Mouse (Mus musculus): ENCODE data around the gene Dlgap3. TPM values are rescaled to one million over a fixed set of nuclear protein-coding genes. Genes with fewer than 3 reads are reported as not detected.
A peak's percentile ranks its signal among the peaks of the same experiment; 100 is the strongest.

Gene Dlgap3
- polyA plus RNA-seq, 1 experiment from 2014 or later, result 5.4 TPM

- H3K27me3 ChIP-seq, result peaks cover 33% of the 10 kb centered on the region
- no peaks in the 10 kb centered on the region for H3K9me3 ChIP-seq (replicated peaks)
- H3K36me3 ChIP-seq (ENCODE audit: poor library complexity, severe bottlenecking), result 0 out of 2 replicates have a peak, but pooled peaks cover 4% of the 10 kb centered on the region
- H3K4me2 ChIP-seq, result peak overlapping the region; percentile 44
- 0 out of 2 replicates have a peak overlapping the region, but pooled peaks have one; percentile 6 for H3K9ac ChIP-seq
- H3K4me3 ChIP-seq, result 0 out of 2 replicates have a peak overlapping the region, but pooled peaks have one; percentile 4
- peaks cover 41% of the 10 kb centered on the region for H3K4me1 ChIP-seq
- 14% methylated on average over 19 of the region's 19 CpGs for WGBS
- ATAC-seq, result no peak
- no peak overlapping the region for H3K27ac ChIP-seq
Measured at GRCm38 (mm10) chr4:127224444-127225100, 55.6 kb downstream of the Dlgap3 start.

GRCm38 (mm10) chr4:127226067-127226466 is 57.1 kb downstream of the Dlgap3 start:
- H3K4me3 ChIP-seq, result no peak overlapping the region
- peak overlapping the region; percentile 80; the same call in 1 of the 2 replicates for H3K27ac ChIP-seq
- H3K4me1 ChIP-seq, result peaks cover 43% of the 10 kb centered on the region
- peaks cover 33% of the 10 kb centered on the region for H3K27me3 ChIP-seq
- no peak for ATAC-seq
- no peak overlapping the region for H3K4me2 ChIP-seq
- WGBS, result 57% methylated on average over 4 of the region's 4 CpGs
- H3K36me3 ChIP-seq (ENCODE audit: poor library complexity, severe bottlenecking), result 0 out of 2 replicates have a peak, but pooled peaks cover 4% of the 10 kb centered on the region
- no peaks in the 10 kb centered on the region for H3K9me3 ChIP-seq (replicated peaks)
- no peak overlapping the region for H3K9ac ChIP-seq

GRCm38 (mm10) chr4:127227051-127227673 is 58.2 kb downstream of the Dlgap3 start:
- H3K9ac ChIP-seq, result no peak overlapping the region
- no peak overlapping the region for H3K4me3 ChIP-seq
- H3K4me1 ChIP-seq, result peaks cover 52% of the 10 kb centered on the region
- peak overlapping the region; percentile 80 for H3K27ac ChIP-seq
- WGBS, result 6% methylated on average over 17 of the region's 17 CpGs
- peaks cover 33% of the 10 kb centered on the region for H3K27me3 ChIP-seq
- H3K4me2 ChIP-seq, result peak overlapping the region; percentile 47
- H3K9me3 ChIP-seq (replicated peaks), result no peaks in the 10 kb centered on the region
- no peaks in the 10 kb centered on the region for H3K36me3 ChIP-seq (ENCODE audit: poor library complexity, severe bottlenecking)
- peak; percentile 86 for ATAC-seq

- Histone ChIP-seq H3K4me2 (peak overlapping the region; percentile 41), H3K27ac (peak overlapping the region; percentile 90), H3K4me1 (peaks cover 51% of the 10 kb centered on the region), H3K27me3 (peaks cover 5% of the 10 kb centered on the region; the same call in 1 of the 2 replicates), H3K4me3 (no peak overlapping the region), H3K36me3 (ENCODE audit: poor library complexity, severe bottlenecking) (no peaks in the 10 kb centered on the region), H3K9ac (0 out of 2 replicates have a peak overlapping the region, but pooled peaks have one; percentile 5), H3K9me3 (replicated peaks) (no peaks in the 10 kb centered on the region)
- ATAC-seq, result peak; percentile 77
- WGBS, result 12% methylated on average over 6 of the region's 6 CpGs
Measured at GRCm38 (mm10) chr4:127232028-127232427, 63.0 kb downstream of the Dlgap3 start.

GRCm38 (mm10) chr4:127232551-127232950 is 63.5 kb downstream of the Dlgap3 start:
- Histone ChIP-seq H3K9me3 (replicated peaks) (no peaks in the 10 kb centered on the region), H3K27ac (peak overlapping the region; percentile 90), H3K36me3 (ENCODE audit: poor library complexity, severe bottlenecking) (no peaks in the 10 kb centered on the region), H3K4me3 (no peak overlapping the region), H3K4me1 (peaks cover 46% of the 10 kb centered on the region), H3K9ac (peak overlapping the region; percentile 46), H3K27me3 (peaks cover 10% of the 10 kb centered on the region; the same call in 1 of the 2 replicates), H3K4me2 (peak overlapping the region; percentile 41)
- 23% methylated on average over 5 of the region's 5 CpGs for WGBS
- peak; percentile 61 for ATAC-seq

GRCm38 (mm10) chr4:127233416-127234125 is 64.6 kb downstream of the Dlgap3 start:
- H3K27ac ChIP-seq, result peak overlapping the region; percentile 90; the same call in 1 of the 2 replicates
- H3K4me1 ChIP-seq, result peaks cover 39% of the 10 kb centered on the region
- ATAC-seq, result no peak

GRCm38 (mm10) chr4:127235742-127236487 is 66.9 kb downstream of the Dlgap3 start:
- H3K4me1 ChIP-seq, result peaks cover 37% of the 10 kb centered on the region
- WGBS, result 1% methylated on average over 65 of the region's 67 CpGs
- H3K36me3 ChIP-seq (ENCODE audit: poor library complexity, severe bottlenecking), result no peaks in the 10 kb centered on the region
- peak overlapping the region; percentile 78 for H3K9ac ChIP-seq
- H3K27me3 ChIP-seq, result peaks cover 23% of the 10 kb centered on the region; the same call in 1 of the 2 replicates
- peak overlapping the region; percentile 98 for H3K4me2 ChIP-seq
- peak overlapping the region; percentile 70 for H3K27ac ChIP-seq
- peak overlapping the region; percentile 57 for H3K4me3 ChIP-seq
- ATAC-seq, result peak; percentile 76
- H3K9me3 ChIP-seq (replicated peaks), result no peaks in the 10 kb centered on the region

More at GRCm38 (mm10) chr4:127233416-127234125, 64.6 kb downstream of the Dlgap3 start:
- Histone ChIP-seq H3K4me3 (no peak overlapping the region), H3K27me3 (peaks cover 20% of the 10 kb centered on the region; the same call in 1 of the 2 replicates), H3K36me3 (ENCODE audit: poor library complexity, severe bottlenecking) (no peaks in the 10 kb centered on the region), H3K4me2 (no peak overlapping the region), H3K9ac (no peak overlapping the region), H3K9me3 (replicated peaks) (no peaks in the 10 kb centered on the region)
- 95% methylated on average over 36 of the region's 40 CpGs for WGBS

GRCm38 (mm10) chr4:127236631-127237030 is 67.6 kb downstream of the Dlgap3 start:
- Histone ChIP-seq H3K4me1 (peaks cover 32% of the 10 kb centered on the region), H3K27me3 (peaks cover 23% of the 10 kb centered on the region; the same call in 1 of the 2 replicates), H3K4me3 (peak overlapping the region; percentile 57), H3K27ac (no peak overlapping the region), H3K36me3 (ENCODE audit: poor library complexity, severe bottlenecking) (no peaks in the 10 kb centered on the region), H3K9me3 (replicated peaks) (no peaks in the 10 kb centered on the region), H3K9ac (peak overlapping the region; percentile 78), H3K4me2 (peak overlapping the region; percentile 98)
- no peak for ATAC-seq
- WGBS, result 2% methylated on average over 14 of the region's 14 CpGs

- H3K9ac ChIP-seq, result no peak overlapping the region
- H3K4me3 ChIP-seq, result no peak overlapping the region
- 44% methylated on average over 10 of the region's 10 CpGs for WGBS
- ATAC-seq, result no peak
- H3K36me3 ChIP-seq (ENCODE audit: poor library complexity, severe bottlenecking), result no peaks in the 10 kb centered on the region
- no peak overlapping the region for H3K27ac ChIP-seq
- H3K4me2 ChIP-seq, result no peak overlapping the region
- H3K9me3 ChIP-seq (replicated peaks), result no peaks in the 10 kb centered on the region
- peaks cover 23% of the 10 kb centered on the region; the same call in 1 of the 2 replicates for H3K27me3 ChIP-seq
- peaks cover 26% of the 10 kb centered on the region for H3K4me1 ChIP-seq
Measured at GRCm38 (mm10) chr4:127237271-127237670, 68.3 kb downstream of the Dlgap3 start.

- H3K9ac ChIP-seq, result no peak overlapping the region
- no peaks in the 10 kb centered on the region for H3K9me3 ChIP-seq (replicated peaks)
- ATAC-seq, result no peak
- H3K27me3 ChIP-seq, result peaks cover 12% of the 10 kb centered on the region; the same call in 1 of the 2 replicates
- H3K4me2 ChIP-seq, result no peak overlapping the region
- no peak overlapping the region for H3K27ac ChIP-seq
- H3K36me3 ChIP-seq (ENCODE audit: poor library complexity, severe bottlenecking), result peaks cover 12% of the 10 kb centered on the region
- WGBS, result 68% methylated on average over 6 of the region's 6 CpGs
- peaks cover 18% of the 10 kb centered on the region for H3K4me1 ChIP-seq
- no peak overlapping the region for H3K4me3 ChIP-seq
Measured at GRCm38 (mm10) chr4:127242696-127243095, 73.7 kb downstream of the Dlgap3 start.

GRCm38 (mm10) chr4:127243552-127243951 is 74.5 kb downstream of the Dlgap3 start, which contains the start of gene Smim12:
Gene Smim12, plus strand, starts transcription at chr4:127243784.
- Histone ChIP-seq H3K4me3 (peak within 1 kb of the TSS; percentile 95), H3K4me1 (peaks cover 18% of the 10 kb centered on the region), H3K27ac (no peak within 1 kb of the TSS), H3K27me3 (0 out of 2 replicates have a peak, but pooled peaks cover 4% of the 10 kb centered on the region), H3K9me3 (replicated peaks) (no peaks in the 10 kb centered on the region), H3K4me2 (peak within 1 kb of the TSS; percentile 95), H3K36me3 (ENCODE audit: poor library complexity, severe bottlenecking) (peaks cover 18% of the 10 kb centered on the region), H3K9ac (peak within 1 kb of the TSS; percentile 96)
- WGBS, result under 1% methylated on average over 29 of the region's 29 CpGs
- ATAC-seq, result peak; percentile 98
